Mouse (Mus musculus) E14TG2a.4 (cell line): ENCODE data around the gene Tstd3.

Source experiments
- CTCF ChIP-seq: conservative IDR thresholded peaks from 2 replicates; pipeline ENCODE4 v1.5.1; 2014; ENCODE audit warnings: low read length
- POU5F1 ChIP-seq: IDR thresholded peaks from 2 replicates; pipeline ENCODE4 v1.6.1; 2014; ENCODE audit warnings: low read length, borderline replicate concordance

DNA sequence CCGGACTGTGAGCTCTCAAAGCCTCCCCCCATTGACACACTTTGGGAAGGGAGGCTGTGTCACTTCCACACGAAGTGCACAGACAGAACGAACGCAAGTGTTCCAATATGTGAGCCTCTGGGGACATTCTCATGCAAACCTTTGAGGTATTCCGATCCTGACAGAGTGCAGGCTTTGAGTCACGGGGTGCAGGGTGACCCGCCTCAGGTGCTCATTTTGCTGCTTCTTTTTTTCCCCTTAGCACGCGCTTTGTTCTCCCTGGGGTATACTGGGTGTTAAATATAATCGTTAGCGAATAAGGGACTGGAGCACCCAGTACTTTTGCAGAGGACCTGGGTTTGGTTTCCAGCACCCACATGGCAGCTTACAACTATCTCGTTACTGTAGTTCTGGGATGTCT, 19.3 kb upstream of the Tstd3 start:
- no peak for TF ChIP-seq CTCF
- no peak for TF ChIP-seq POU5F1
